Mouse (Mus musculus) forebrain, embryonic 12.5 days (tissue): ENCODE measurements around the gene Maml2. TPM values are rescaled to one million over a fixed set of nuclear protein-coding genes. Genes with fewer than 3 reads are reported as not detected.

Experiments used
- ATAC-seq: fragments of 200-750 bp; cut with Nextera tagmentation; 2 replicates; pipeline ENCODE4 v1.8.0; 2017; ENCODE audit warnings: moderate TSS enrichment; ENCODE audit not compliant: low FRiP score
- H3K27ac ChIP-seq: fragments of 300-500 bp; sonication (generic); 2 replicates; pipeline ENCODE4 v1.5.1; 2016; ENCODE audit warnings: mild to moderate bottlenecking
- H3K27me3 ChIP-seq: fragments of 300-500 bp; sonication (generic); 2 replicates; pipeline ENCODE4 v1.6.1; 2016; ENCODE audit warnings: mild to moderate bottlenecking
- H3K36me3 ChIP-seq: fragments of 300-500 bp; sonication (generic); replicated peaks from 2 replicates; pipeline ENCODE4 v1.6.1; 2016; ENCODE audit warnings: mild to moderate bottlenecking
- H3K4me1 ChIP-seq: fragments of 300-500 bp; sonication (generic); 2 replicates; pipeline ENCODE4 v1.6.1; 2016
- H3K4me2 ChIP-seq: fragments of 300-500 bp; sonication (generic); 2 replicates; pipeline ENCODE4 v1.6.1; 2016; ENCODE audit warnings: mild to moderate bottlenecking, moderate library complexity
- H3K4me3 ChIP-seq: fragments of 300-500 bp; sonication (generic); replicated peaks from 2 replicates; pipeline ENCODE4 v1.5.1; 2016; ENCODE audit warnings: mild to moderate bottlenecking
- H3K9ac ChIP-seq: fragments of 300-500 bp; sonication (generic); 2 replicates; pipeline ENCODE4 v1.6.1; 2016; ENCODE audit warnings: mild to moderate bottlenecking
- H3K9me3 ChIP-seq: fragments of 300-500 bp; sonication (generic); 2 replicates; pipeline ENCODE4 v1.6.1; 2016
- WGBS: fragments of 180-500 bp; shearing (Covaris S2); methylation state at CpG from one replicate; pipeline ENCODE4 v1.1.7; 2016; 5-methylcytosine and 5-hydroxymethylcytosine counted together
- polyA plus RNA-seq: library from polyadenylated mRNA; unstranded; fragments of >200 nt; fragmentation: Nextera tagmentation; extraction: Ambion mirVana; gene quantifications from 2 replicates; pipeline ENCODE4 v1.2.1, GENCODE M21; 2016

Gene Maml2
- polyA plus RNA-seq, 1 experiment from 2014 or later: 10.4 TPM

GRCm38 (mm10) chr9:13509751-13510150 lies 212.0 kb downstream of the Maml2 start:
- Histone ChIP-seq H3K4me1 (peaks cover 3% of the 10 kb centered on the region; the same call in 1 of the 2 replicates), H3K27ac (no peak overlapping the region), H3K9ac (no peak overlapping the region), H3K36me3 (no peaks in the 10 kb centered on the region), H3K4me2 (no peak overlapping the region), H3K4me3 (no peak overlapping the region), H3K9me3 (no peaks in the 10 kb centered on the region), H3K27me3 (no peaks in the 10 kb centered on the region)
- 77% methylated on average over 6 of the region's 6 CpGs for WGBS
- ATAC-seq: no peak

- Histone ChIP-seq H3K36me3 (no peaks in the 10 kb centered on the region), H3K9ac (no peak overlapping the region), H3K4me3 (no peak overlapping the region), H3K9me3 (no peaks in the 10 kb centered on the region), H3K27me3 (no peaks in the 10 kb centered on the region), H3K4me2 (no peak overlapping the region), H3K4me1 (peaks cover 3% of the 10 kb centered on the region; the same call in 1 of the 2 replicates), H3K27ac (no peak overlapping the region)
- 77% methylated on average over 5 of the region's 5 CpGs for WGBS
- ATAC-seq: no peak
These were observed 213.0 kb downstream of the Maml2 start for GRCm38 (mm10) chr9:13510621-13511369.

GRCm38 (mm10) chr9:13513135-13513534 lies 215.4 kb downstream of the Maml2 start:
- no peak for ATAC-seq
- no peak overlapping the region for H3K4me2 ChIP-seq
- H3K9ac ChIP-seq: no peak overlapping the region
- 45% methylated on average over 5 of the region's 5 CpGs for WGBS
- H3K4me3 ChIP-seq: no peak overlapping the region
- peaks cover 3% of the 10 kb centered on the region; the same call in 1 of the 2 replicates for H3K4me1 ChIP-seq
- H3K27ac ChIP-seq: no peak overlapping the region
- no peaks in the 10 kb centered on the region for H3K9me3 ChIP-seq
- H3K36me3 ChIP-seq: no peaks in the 10 kb centered on the region
- no peaks in the 10 kb centered on the region for H3K27me3 ChIP-seq

GRCm38 (mm10) chr9:13514435-13514834 lies 216.7 kb downstream of the Maml2 start:
- Histone ChIP-seq H3K4me3 (no peak overlapping the region), H3K27me3 (no peaks in the 10 kb centered on the region), H3K4me2 (no peak overlapping the region), H3K4me1 (peaks cover 3% of the 10 kb centered on the region; the same call in 1 of the 2 replicates), H3K9me3 (no peaks in the 10 kb centered on the region), H3K27ac (no peak overlapping the region), H3K9ac (no peak overlapping the region), H3K36me3 (no peaks in the 10 kb centered on the region)
- no peak for ATAC-seq

GRCm38 (mm10) chr9:13515976-13516375 lies 218.2 kb downstream of the Maml2 start:
- Histone ChIP-seq H3K4me1 (peaks cover 3% of the 10 kb centered on the region; the same call in 1 of the 2 replicates), H3K27ac (no peak overlapping the region), H3K36me3 (no peaks in the 10 kb centered on the region), H3K9me3 (no peaks in the 10 kb centered on the region), H3K4me2 (no peak overlapping the region), H3K9ac (no peak overlapping the region), H3K4me3 (no peak overlapping the region), H3K27me3 (no peaks in the 10 kb centered on the region)
- ATAC-seq: no peak
- 79% methylated on average over 2 of the region's 2 CpGs for WGBS

- Histone ChIP-seq H3K27me3 (no peaks in the 10 kb centered on the region), H3K4me1 (peaks cover 10% of the 10 kb centered on the region), H3K9me3 (no peaks in the 10 kb centered on the region), H3K9ac (no peak overlapping the region), H3K36me3 (no peaks in the 10 kb centered on the region), H3K4me3 (no peak overlapping the region), H3K4me2 (no peak overlapping the region), H3K27ac (no peak overlapping the region)
- no peak for ATAC-seq
- WGBS: 88% methylated on average over 2 of the region's 2 CpGs
These were observed 220.3 kb downstream of the Maml2 start for GRCm38 (mm10) chr9:13518031-13518430.

- no peaks in the 10 kb centered on the region for H3K27me3 ChIP-seq
- no peak overlapping the region for H3K27ac ChIP-seq
- ATAC-seq: no peak
- H3K36me3 ChIP-seq: no peaks in the 10 kb centered on the region
- H3K4me2 ChIP-seq: no peak overlapping the region
- H3K4me1 ChIP-seq: peaks cover 8% of the 10 kb centered on the region
- H3K4me3 ChIP-seq: no peak overlapping the region
- H3K9me3 ChIP-seq: no peaks in the 10 kb centered on the region
- 95% methylated on average over 2 of the region's 2 CpGs for WGBS
- H3K9ac ChIP-seq: no peak overlapping the region
These were observed 220.7 kb downstream of the Maml2 start for GRCm38 (mm10) chr9:13518441-13518971.

GRCm38 (mm10) chr9:13522061-13522820 lies 224.5 kb downstream of the Maml2 start:
- H3K36me3 ChIP-seq: no peaks in the 10 kb centered on the region
- no peak for ATAC-seq
- no peak overlapping the region for H3K9ac ChIP-seq
- H3K4me2 ChIP-seq: no peak overlapping the region
- 62% methylated on average over 9 of the region's 9 CpGs for WGBS
- H3K9me3 ChIP-seq: no peaks in the 10 kb centered on the region
- no peak overlapping the region for H3K27ac ChIP-seq
- H3K4me3 ChIP-seq: no peak overlapping the region
- H3K27me3 ChIP-seq: no peaks in the 10 kb centered on the region
- peaks cover 19% of the 10 kb centered on the region for H3K4me1 ChIP-seq

GRCm38 (mm10) chr9:13523046-13523445 lies 225.3 kb downstream of the Maml2 start:
- no peak overlapping the region for H3K27ac ChIP-seq
- ATAC-seq: no peak
- H3K9me3 ChIP-seq: no peaks in the 10 kb centered on the region

GRCm38 (mm10) chr9:13525075-13525474 lies 227.3 kb downstream of the Maml2 start:
- Histone ChIP-seq H3K9me3 (no peaks in the 10 kb centered on the region), H3K4me1 (peaks cover 27% of the 10 kb centered on the region), H3K27me3 (no peaks in the 10 kb centered on the region), H3K9ac (no peak overlapping the region), H3K27ac (peak overlapping the region; percentile 78), H3K36me3 (no peaks in the 10 kb centered on the region), H3K4me2 (no peak overlapping the region), H3K4me3 (no peak overlapping the region)
- WGBS: 63% methylated on average over 1 of the region's 1 CpGs
- no peak; the same call in 1 of the 2 replicates for ATAC-seq

More at GRCm38 (mm10) chr9:13523046-13523445, 225.3 kb downstream of the Maml2 start:
- Histone ChIP-seq H3K36me3 (no peaks in the 10 kb centered on the region), H3K4me1 (peaks cover 19% of the 10 kb centered on the region), H3K4me3 (no peak overlapping the region), H3K27me3 (no peaks in the 10 kb centered on the region), H3K4me2 (no peak overlapping the region), H3K9ac (no peak overlapping the region)
- WGBS: 89% methylated on average over 3 of the region's 3 CpGs

GRCm38 (mm10) chr9:13525561-13526255 lies 228.0 kb downstream of the Maml2 start:
- H3K27ac ChIP-seq: peak overlapping the region; percentile 78

GRCm38 (mm10) chr9:13530575-13530974 lies 232.8 kb downstream of the Maml2 start:
- Histone ChIP-seq H3K36me3 (no peaks in the 10 kb centered on the region), H3K27ac (no peak overlapping the region), H3K9me3 (peaks cover 5% of the 10 kb centered on the region; the same call in 1 of the 2 replicates), H3K4me1 (peaks cover 36% of the 10 kb centered on the region), H3K4me2 (no peak overlapping the region), H3K27me3 (no peaks in the 10 kb centered on the region), H3K4me3 (no peak overlapping the region), H3K9ac (no peak overlapping the region)
- WGBS: 83% methylated on average over 4 of the region's 4 CpGs
- ATAC-seq: no peak

More at GRCm38 (mm10) chr9:13525561-13526255, 228.0 kb downstream of the Maml2 start:
- no peaks in the 10 kb centered on the region for H3K9me3 ChIP-seq
- no peaks in the 10 kb centered on the region for H3K36me3 ChIP-seq
- WGBS: 39% methylated on average over 5 of the region's 5 CpGs
- H3K4me3 ChIP-seq: no peak overlapping the region
- H3K9ac ChIP-seq: no peak overlapping the region
- H3K4me2 ChIP-seq: no peak overlapping the region
- H3K27me3 ChIP-seq: no peaks in the 10 kb centered on the region
- ATAC-seq: peak; percentile 85; the same call in 1 of the 2 replicates
- peaks cover 27% of the 10 kb centered on the region for H3K4me1 ChIP-seq
